Comparison of ENCODE assay signal across 9 mouse cellular contexts in the genomic region with DNA sequence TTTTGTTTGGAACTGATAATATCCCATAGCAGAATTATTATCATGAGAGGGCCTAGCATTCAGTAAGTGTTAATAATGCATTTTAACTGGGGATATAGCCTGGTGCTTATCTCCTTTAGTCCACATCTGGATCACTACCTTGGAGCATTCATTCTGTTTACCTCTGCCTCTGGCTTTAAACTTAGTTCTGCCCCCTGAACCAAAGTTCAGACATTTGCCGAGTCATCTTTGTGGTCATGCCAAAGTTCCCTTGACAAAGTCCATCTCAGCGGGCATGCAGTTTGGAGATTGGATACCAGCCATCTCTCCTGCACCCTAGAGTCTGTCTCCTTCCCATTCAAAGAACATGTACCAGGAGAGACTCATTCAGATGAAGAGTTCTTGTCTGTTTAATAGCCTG. TPM values are rescaled to one million over a fixed set of nuclear protein-coding genes. Genes with fewer than 3 reads are reported as not detected.
DNase-seq lines count a peak whose midpoint lies in the region; ATAC-seq and TF ChIP-seq lines count a peak whose summit lies in the region.
"Had no signal": no experiment of that assay in that cellular context is flagged by ENCODE, and none has a peak within 500 bp of the region (broad histone marks: within the 10 kb centered on the region; RNA-seq: fewer than 3 reads in every experiment).

No protein-coding gene starts in this region.

- no peak for DNase-seq in gastrocnemius, adult 2 months
- DNase-seq in gastrocnemius, adult 8-10 months (ENCODE audit: low spot score in 2 of 2) = no peak
- DNase-seq in kidney, adult 2 months = peak; percentile 93
- no peak for DNase-seq in midbrain, embryonic 10.5 days (ENCODE audit: low spot score)
- DNase-seq in gastrocnemius, postnatal 36 days = no peak
- no peak for DNase-seq in gastrocnemius, adult 18-20 months (ENCODE audit: low spot score)
- no peak for DNase-seq in cerebellum, adult 18-20 months

- intact Hi-C loops in gastrocnemius, adult 2 months (cut with DNase I) = no loop called here
- intact Hi-C loops in gastrocnemius, postnatal 36 days (cut with DNase I) = no loop called here

- TF ChIP-seq POLR2A in kidney, adult 2 months (IDR thresholded peaks at IDR 0.05; ENCODE audit: low read depth, low read length) = no peak

- H3K27ac ChIP-seq in gastrocnemius, adult 2 months = peak overlapping the region; percentile 87
- H3K27ac ChIP-seq in kidney, adult 2 months (ENCODE audit: insufficient read depth, low read depth, low read length) = peak overlapping the region; percentile 94
- H3K27ac ChIP-seq in midbrain, embryonic 10.5 days (replicated peaks) = no peak overlapping the region

- no peaks in the 10 kb centered on the region for H3K27me3 ChIP-seq in kidney, adult 2 months (replicated peaks; ENCODE audit: control insufficient read depth, insufficient read depth, low read length)
- H3K27me3 ChIP-seq in midbrain, embryonic 10.5 days (ENCODE audit: low read depth, poor library complexity, severe bottlenecking) = peaks cover 10% of the 10 kb centered on the region

- TF ChIP-seq CTCF in gastrocnemius, adult 2 months (IDR thresholded peaks at IDR 0.05) = no peak
- TF ChIP-seq CTCF in kidney, adult 2 months (conservative IDR thresholded peaks at IDR 0.05; ENCODE audit: insufficient read depth, insufficient read length, low read depth, low read length) = no peak

- 47% methylated on average over 2 of the region's 2 CpGs for whole genome bisulfite sequencing in kidney, adult 2 months
- 86% methylated on average over 2 of the region's 2 CpGs for WGBS in midbrain, embryonic 10.5 days

- H3K4me1 ChIP-seq in kidney, adult 2 months (ENCODE audit: control insufficient read depth, insufficient read depth, low read length) = no peaks in the 10 kb centered on the region; the same call in 1 of the 2 replicates
- H3K4me1 ChIP-seq in midbrain, embryonic 10.5 days = peaks cover 14% of the 10 kb centered on the region

- peak; percentile 32 for ATAC-seq in erythroid progenitor cell, adult 5-6 weeks (replicated peaks; ENCODE audit: low FRiP score, poor library complexity, severe bottlenecking)

- peak overlapping the region; percentile 94 for H3K4me3 ChIP-seq in gastrocnemius, adult 2 months
- H3K4me3 ChIP-seq in kidney, adult 2 months (ENCODE audit: insufficient read depth, low read depth, low read length) = peak overlapping the region; percentile 42; the same call in 1 of the 2 replicates
- H3K4me3 ChIP-seq in midbrain, embryonic 10.5 days = peak overlapping the region; percentile 66

- no peaks in the 10 kb centered on the region; the same call in 1 of the 2 replicates for H3K36me3 ChIP-seq in kidney, adult 2 months (ENCODE audit: control insufficient read depth, insufficient read depth, low read length)
- H3K36me3 ChIP-seq in midbrain, embryonic 10.5 days = no peaks in the 10 kb centered on the region

- no peaks in the 10 kb centered on the region for H3K9me3 ChIP-seq in midbrain, embryonic 10.5 days (replicated peaks)

RNA-seq across cellular contexts. Expression of gene Sord, which starts 0.9 kb away (rescaled TPM):
- total RNA-seq in gastrocnemius, adult 2 months (2021) = 10 to 100 TPM; 50.5 to 71.2 TPM
- total RNA-seq in gastrocnemius, adult 8-10 months (2022) = 10 to 100 TPM; 63.0 to 69.8 (median 66.5) TPM
- 23.8 and 32.3 TPM in 2 replicates for total RNA-seq in erythroid progenitor cell, adult 5-6 weeks (2015; ENCODE audit: low replicate concordance)
- total RNA-seq in erythroid progenitor cell, adult 5-6 weeks (2017; ENCODE audit: low replicate concordance) = 29.5 and 35.8 TPM in 2 replicates
- 566 and 646 TPM in 2 replicates for polyA plus RNA-seq in kidney, adult 2 months (2012; rRNA removed)
- polyA plus RNA-seq in midbrain, embryonic 10.5 days (2016; fragmentation: Nextera tagmentation; extraction: Ambion mirVana) = 29.5 and 34.3 TPM in 2 replicates
- 10 to 100 TPM; 39.0 to 51.1 TPM for total RNA-seq in gastrocnemius, postnatal 36 days (2021)
- 10 to 100 TPM; 65.2 to 69.0 TPM for total RNA-seq in gastrocnemius, adult 18-20 months (2021)

RNA-seq across cellular contexts. Expression of gene Terb2, which starts 49.4 kb away (rescaled TPM):
- not detected for total RNA-seq in gastrocnemius, adult 2 months (2021)
- not detected for total RNA-seq in gastrocnemius, adult 8-10 months (2022)
- not detected in 2 replicates for total RNA-seq in erythroid progenitor cell, adult 5-6 weeks (2015; ENCODE audit: low replicate concordance)
- total RNA-seq in erythroid progenitor cell, adult 5-6 weeks (2017; ENCODE audit: low replicate concordance) = not detected in 2 replicates
- polyA plus RNA-seq in kidney, adult 2 months (2012; rRNA removed) = not detected in 2 replicates
- not detected in 2 replicates for polyA plus RNA-seq in midbrain, embryonic 10.5 days (2016; fragmentation: Nextera tagmentation; extraction: Ambion mirVana)
- total RNA-seq in gastrocnemius, postnatal 36 days (2021) = not detected
- total RNA-seq in gastrocnemius, adult 18-20 months (2021) = not detected
- total RNA-seq: heart, postnatal 36 days had no signal

RNA-seq across cellular contexts. Expression of gene Patl2, which starts 49.4 kb away (rescaled TPM):
- not detected for total RNA-seq in gastrocnemius, adult 2 months (2021)
- total RNA-seq in gastrocnemius, adult 8-10 months (2022) = not detected
- total RNA-seq in erythroid progenitor cell, adult 5-6 weeks (2015; ENCODE audit: low replicate concordance) = not detected in 2 replicates
- not detected in 2 replicates for total RNA-seq in erythroid progenitor cell, adult 5-6 weeks (2017; ENCODE audit: low replicate concordance)
- 0.04 TPM in 1 of 2 replicates, not detected in the other for polyA plus RNA-seq in kidney, adult 2 months (2012; rRNA removed)
- not detected in 2 replicates for polyA plus RNA-seq in midbrain, embryonic 10.5 days (2016; fragmentation: Nextera tagmentation; extraction: Ambion mirVana)
- not detected for total RNA-seq in gastrocnemius, postnatal 36 days (2021)
- total RNA-seq in gastrocnemius, adult 18-20 months (2021) = not detected
- total RNA-seq: heart, postnatal 36 days had no signal

Comparison
In these comparisons a context has a peak if more than half of its experiments do, and no peak if none do; other contexts are left out.
1. H3K4me3 ChIP-seq: peak in every context shown above with its lines; median percentile 94 in gastrocnemius, adult 2 months; 66 in midbrain, embryonic 10.5 days; 42 in kidney, adult 2 months.